Mouse (Mus musculus) forebrain, embryonic 10.5 days (tissue): ENCODE results near the gene Smcr8. TPM values are rescaled to one million over a fixed set of nuclear protein-coding genes. Genes with fewer than 3 reads are reported as not detected.

ENCODE experiments used
- DNase-seq: peaks from one replicate; pipeline ENCODE4 v3.0.0-alpha.2; 2017; ENCODE audit warnings: low spot score; ENCODE audit errors: extremely low spot score
- H3K27ac ChIP-seq: fragments of 300-500 bp; sonication (generic); 2 replicates; pipeline ENCODE4 v1.5.1; 2016; ENCODE audit warnings: mild to moderate bottlenecking
- H3K27me3 ChIP-seq: fragments of 300-500 bp; sonication (generic); 2 replicates; pipeline ENCODE4 v1.6.1; 2016; ENCODE audit warnings: mild to moderate bottlenecking; ENCODE audit not compliant: poor library complexity, severe bottlenecking
- H3K36me3 ChIP-seq: fragments of 300-500 bp; sonication (generic); replicated peaks from 2 replicates; pipeline ENCODE4 v1.6.1; 2016; ENCODE audit warnings: mild to moderate bottlenecking, moderate library complexity
- H3K4me1 ChIP-seq: fragments of 300-500 bp; sonication (generic); 2 replicates; pipeline ENCODE4 v1.6.1; 2016
- H3K4me3 ChIP-seq: fragments of 300-500 bp; sonication (generic); 2 replicates; pipeline ENCODE4 v1.5.1; 2016; ENCODE audit warnings: mild to moderate bottlenecking, moderate library complexity
- H3K9me3 ChIP-seq: fragments of 300-500 bp; sonication (generic); 2 replicates; pipeline ENCODE4 v1.6.1; 2016; ENCODE audit warnings: mild to moderate bottlenecking, moderate library complexity
- WGBS: fragments of 180-500 bp; shearing (Covaris S2); methylation state at CpG from one replicate; pipeline ENCODE4 v1.1.7; 2016; 5-methylcytosine and 5-hydroxymethylcytosine counted together
- polyA plus RNA-seq: library from polyadenylated mRNA; unstranded; fragments of >200 nt; fragmentation: Nextera tagmentation; extraction: Ambion mirVana; gene quantifications from 2 replicates; pipeline ENCODE4 v1.2.1, GENCODE M21; 2016

Gene Smcr8
- polyA plus RNA-seq, 1 experiment from 2014 or later: 9.2 TPM

GRCm38 (mm10) chr11:60769322-60769721, 8.0 kb upstream of the Smcr8 start:
- no peak overlapping the region for H3K4me3 ChIP-seq
- H3K27me3 ChIP-seq: no peaks in the 10 kb centered on the region
- peaks cover 16% of the 10 kb centered on the region for H3K36me3 ChIP-seq
- H3K4me1 ChIP-seq: peaks cover 4% of the 10 kb centered on the region; the same call in 1 of the 2 replicates
- no peaks in the 10 kb centered on the region; the same call in 1 of the 2 replicates for H3K9me3 ChIP-seq
- DNase-seq: no peak
- WGBS: 86% methylated on average over 2 of the region's 2 CpGs
- no peak overlapping the region for H3K27ac ChIP-seq

- no peak overlapping the region for H3K27ac ChIP-seq
- no peaks in the 10 kb centered on the region for H3K9me3 ChIP-seq
- peaks cover 15% of the 10 kb centered on the region for H3K4me1 ChIP-seq
- WGBS: 89% methylated on average over 3 of the region's 3 CpGs
- 0 out of 2 replicates have a peak, but pooled peaks cover 4% of the 10 kb centered on the region for H3K36me3 ChIP-seq
- DNase-seq: no peak
- no peak overlapping the region for H3K4me3 ChIP-seq
- no peaks in the 10 kb centered on the region for H3K27me3 ChIP-seq
Measured at GRCm38 (mm10) chr11:60770776-60771175, 6.5 kb upstream of the Smcr8 start.

DNA sequence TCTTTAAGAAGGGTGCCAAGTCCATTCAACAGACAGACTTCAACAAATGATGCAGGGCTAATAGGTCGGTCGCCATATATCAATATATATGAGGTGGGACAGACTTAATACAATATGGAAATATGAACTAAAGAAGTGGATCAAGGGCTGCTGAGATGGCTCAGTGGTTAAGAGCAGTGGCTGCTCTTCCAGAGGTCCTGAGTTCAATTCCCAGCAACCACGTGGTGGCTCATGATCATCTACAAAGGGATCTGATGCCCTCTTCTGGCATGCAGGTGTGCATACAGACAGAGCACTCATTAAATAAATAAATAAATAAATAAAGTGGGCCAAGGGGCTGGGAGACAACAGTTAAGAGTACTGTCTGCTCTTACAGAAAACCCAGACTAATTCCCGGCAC, 5.2 kb upstream of the Smcr8 start:
- WGBS: 86% methylated on average over 4 of the region's 4 CpGs
- Histone ChIP-seq H3K36me3 (0 out of 2 replicates have a peak, but pooled peaks cover 2% of the 10 kb centered on the region), H3K27me3 (no peaks in the 10 kb centered on the region), H3K9me3 (no peaks in the 10 kb centered on the region), H3K27ac (no peak overlapping the region), H3K4me3 (no peak overlapping the region), H3K4me1 (peaks cover 22% of the 10 kb centered on the region)
- no peak for DNase-seq

DNA sequence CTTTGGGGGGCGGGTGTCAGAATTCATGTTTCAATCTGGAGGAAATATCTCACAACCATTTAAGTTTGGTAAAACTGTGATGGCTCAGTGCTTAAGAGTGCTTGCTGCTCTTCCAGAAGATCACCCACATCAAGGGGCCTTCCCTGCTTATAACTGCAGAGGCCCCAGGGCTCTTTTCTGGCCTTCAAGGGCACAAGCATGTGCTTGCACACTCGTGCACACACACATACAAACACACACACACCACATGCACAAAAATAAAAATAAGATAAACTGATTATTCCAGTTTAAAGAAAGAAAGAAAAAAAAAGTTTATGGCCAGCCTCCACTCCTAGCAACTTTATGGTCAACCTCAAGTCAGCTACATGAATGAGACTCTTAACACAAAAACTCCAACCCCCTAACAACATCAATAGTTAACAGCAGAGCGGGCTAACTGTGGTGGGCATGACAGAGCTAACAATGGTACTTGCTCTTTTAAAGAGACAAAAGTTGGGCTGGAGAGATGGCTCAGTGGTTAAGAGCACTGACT, 3.1 kb upstream of the Smcr8 start:
- Histone ChIP-seq H3K36me3 (peaks cover 11% of the 10 kb centered on the region), H3K9me3 (no peaks in the 10 kb centered on the region), H3K4me3 (no peak overlapping the region), H3K4me1 (peaks cover 36% of the 10 kb centered on the region), H3K27ac (no peak overlapping the region), H3K27me3 (no peaks in the 10 kb centered on the region)
- 87% methylated on average over 3 of the region's 3 CpGs for WGBS
- DNase-seq: no peak

- Histone ChIP-seq H3K27me3 (no peaks in the 10 kb centered on the region), H3K9me3 (no peaks in the 10 kb centered on the region), H3K4me3 (peak overlapping the region; percentile 93; the same call in 1 of the 2 replicates), H3K27ac (no peak overlapping the region), H3K4me1 (peaks cover 43% of the 10 kb centered on the region), H3K36me3 (peaks cover 18% of the 10 kb centered on the region)
- no peak for DNase-seq
- WGBS: 88% methylated on average over 1 of the region's 1 CpGs
Measured at GRCm38 (mm10) chr11:60774841-60775240, 2.5 kb upstream of the Smcr8 start.

DNA sequence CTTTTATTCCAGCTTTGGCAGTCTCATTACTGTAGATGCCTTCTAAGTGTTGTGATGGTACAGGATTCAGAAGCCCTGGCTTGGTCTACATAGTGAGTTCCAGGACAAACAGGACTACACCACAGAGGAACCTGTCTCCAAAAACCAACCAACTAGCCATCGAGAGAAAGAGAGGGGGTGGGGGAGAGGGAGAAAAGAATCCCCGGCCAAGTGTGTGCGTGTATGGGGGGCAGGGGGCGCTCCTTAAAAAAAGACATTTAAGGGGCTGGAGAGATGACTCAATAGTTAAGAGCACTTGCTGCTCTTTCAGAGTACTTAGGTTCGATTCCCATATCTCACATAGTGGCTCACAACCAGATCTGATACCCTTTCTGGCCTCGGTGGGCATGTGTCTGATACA, 1.7 kb upstream of the Smcr8 start:
- Histone ChIP-seq H3K27ac (no peak overlapping the region), H3K36me3 (peaks cover 25% of the 10 kb centered on the region), H3K27me3 (no peaks in the 10 kb centered on the region), H3K4me1 (peaks cover 50% of the 10 kb centered on the region), H3K4me3 (peak overlapping the region; percentile 93), H3K9me3 (no peaks in the 10 kb centered on the region)
- WGBS: 67% methylated on average over 6 of the region's 6 CpGs
- no peak for DNase-seq

DNA sequence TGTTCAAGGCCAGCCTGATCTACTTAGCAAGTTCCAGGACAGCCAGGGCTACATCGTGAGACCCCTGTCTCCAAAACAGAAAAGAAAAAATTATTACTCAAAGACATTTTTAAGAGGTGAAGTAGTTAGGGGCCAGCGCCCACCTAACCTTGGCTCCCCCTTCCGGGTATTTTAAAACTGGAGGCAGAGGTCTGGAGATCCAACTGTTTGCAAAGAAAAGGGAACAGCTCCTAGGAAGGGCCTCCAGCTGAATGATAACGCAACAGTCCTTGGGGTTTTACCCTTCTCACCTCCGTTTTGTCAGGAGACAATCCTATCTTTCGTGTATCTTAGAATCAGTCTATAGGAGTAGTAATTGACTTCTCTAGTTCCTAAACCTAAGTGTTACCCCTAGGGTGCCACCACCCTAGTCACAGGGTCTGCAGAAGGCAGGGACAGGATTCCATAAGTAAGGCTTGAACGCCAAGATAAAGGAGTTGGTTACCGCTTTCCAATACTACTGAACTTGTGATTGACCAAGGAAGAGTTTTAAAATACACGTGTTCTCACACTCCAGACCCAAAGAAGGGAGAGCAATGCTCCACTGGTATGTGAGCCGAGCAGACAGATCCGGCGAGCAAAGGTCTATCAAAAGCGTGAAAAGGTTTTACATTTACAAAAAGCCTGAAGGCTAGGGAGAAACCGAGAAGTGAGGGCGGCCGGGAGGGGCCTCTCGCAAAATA, 1.1 kb upstream of the Smcr8 start:
- Histone ChIP-seq H3K4me3 (peak overlapping the region; percentile 93), H3K36me3 (peaks cover 32% of the 10 kb centered on the region), H3K4me1 (peaks cover 57% of the 10 kb centered on the region), H3K9me3 (no peaks in the 10 kb centered on the region), H3K27ac (peak overlapping the region; percentile 90), H3K27me3 (no peaks in the 10 kb centered on the region)
- 7% methylated on average over 17 of the region's 17 CpGs for WGBS
- no peak for DNase-seq

GRCm38 (mm10) chr11:60777801-60778370, 562 bp downstream of the Smcr8 start:
- H3K4me1 ChIP-seq: peaks cover 70% of the 10 kb centered on the region
- WGBS: 28% methylated on average over 16 of the region's 16 CpGs
- H3K36me3 ChIP-seq: peaks cover 46% of the 10 kb centered on the region
- H3K9me3 ChIP-seq: no peaks in the 10 kb centered on the region
- no peak for DNase-seq
- no peaks in the 10 kb centered on the region for H3K27me3 ChIP-seq
- peak overlapping the region; percentile 90 for H3K27ac ChIP-seq
- peak overlapping the region; percentile 93 for H3K4me3 ChIP-seq

DNA sequence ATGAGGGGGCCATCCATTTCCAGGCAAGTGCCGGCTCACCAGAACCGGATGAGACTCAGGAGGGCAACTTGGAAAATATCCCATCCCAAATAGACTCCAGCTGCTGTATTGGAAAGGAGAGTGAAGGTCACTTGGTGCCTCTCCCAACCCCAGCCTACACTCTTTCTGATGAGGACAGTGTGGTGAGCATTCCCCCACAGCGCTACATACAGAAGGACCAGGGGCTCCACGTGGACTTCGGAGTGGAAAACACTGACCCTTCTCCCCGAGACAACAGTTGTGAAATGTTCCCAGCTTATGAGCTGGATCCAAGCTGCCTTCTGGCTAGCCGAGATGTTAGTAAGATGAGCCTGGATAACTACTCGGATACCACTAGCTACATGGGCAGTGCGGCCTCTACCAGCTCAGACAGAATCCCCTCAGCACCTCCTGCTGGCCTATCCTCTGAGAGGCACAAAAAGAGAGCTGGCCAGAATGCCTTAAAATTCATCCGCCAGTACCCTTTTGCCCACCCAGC, 2.4 kb downstream of the Smcr8 start:
- no peaks in the 10 kb centered on the region for H3K27me3 ChIP-seq
- H3K4me1 ChIP-seq: peaks cover 65% of the 10 kb centered on the region
- H3K36me3 ChIP-seq: peaks cover 65% of the 10 kb centered on the region
- 90% methylated on average over 10 of the region's 10 CpGs for WGBS
- H3K4me3 ChIP-seq: peak overlapping the region; percentile 93
- H3K27ac ChIP-seq: no peak overlapping the region
- no peaks in the 10 kb centered on the region for H3K9me3 ChIP-seq
- no peak for DNase-seq

DNA sequence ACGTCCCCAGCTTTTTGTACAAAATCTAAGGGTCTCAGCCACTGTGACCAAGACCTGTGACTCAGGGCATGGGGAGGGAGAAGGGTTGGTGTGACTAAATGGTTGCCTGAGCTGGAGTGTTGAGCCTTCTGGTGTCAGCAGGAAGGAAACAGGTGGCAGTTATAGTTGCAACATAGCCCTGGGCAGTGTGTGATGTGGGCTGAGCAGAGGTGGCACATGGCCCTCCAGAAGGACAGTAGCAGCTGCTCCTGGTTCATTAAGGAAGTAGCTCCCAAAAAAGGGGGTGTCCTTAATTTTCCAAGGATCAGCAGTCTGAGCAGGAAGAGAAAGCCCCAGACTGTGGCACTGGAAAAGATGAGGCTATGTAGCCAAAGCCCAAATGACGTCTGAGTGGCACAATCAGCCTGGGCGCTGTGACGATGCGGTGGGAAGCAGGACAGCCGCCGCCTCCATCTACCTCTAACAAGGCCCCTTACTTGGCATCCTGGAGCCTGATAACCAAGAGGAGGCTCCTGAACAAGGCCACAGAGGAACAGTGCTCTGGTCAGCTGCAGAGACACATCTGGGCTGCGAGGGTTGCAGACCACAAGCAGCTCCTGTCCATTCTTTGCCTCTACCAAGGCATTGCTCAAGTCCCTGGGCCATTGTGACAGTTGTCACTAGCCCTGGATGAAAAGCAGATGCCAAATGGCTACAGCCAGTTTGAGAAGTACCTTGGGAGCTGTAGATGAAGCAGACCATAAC, 7.0 kb downstream of the Smcr8 start:
- 93% methylated on average over 8 of the region's 8 CpGs for WGBS
- H3K36me3 ChIP-seq: peaks cover 99% of the 10 kb centered on the region
- H3K9me3 ChIP-seq: no peaks in the 10 kb centered on the region

GRCm38 (mm10) chr11:60787595-60787994, 10.3 kb downstream of the Smcr8 start:
- H3K4me1 ChIP-seq: peaks cover 5% of the 10 kb centered on the region
- WGBS: 81% methylated on average over 1 of the region's 1 CpGs
- DNase-seq: no peak
- H3K4me3 ChIP-seq: no peak overlapping the region
- H3K9me3 ChIP-seq: no peaks in the 10 kb centered on the region
- H3K27ac ChIP-seq: no peak overlapping the region
- H3K27me3 ChIP-seq: no peaks in the 10 kb centered on the region
- H3K36me3 ChIP-seq: peaks cover 99% of the 10 kb centered on the region

More for the DNA sequence above, 7.0 kb downstream of the Smcr8 start:
- Histone ChIP-seq H3K27me3 (no peaks in the 10 kb centered on the region), H3K4me1 (peaks cover 37% of the 10 kb centered on the region), H3K4me3 (no peak overlapping the region), H3K27ac (no peak overlapping the region)
- no peak for DNase-seq

- H3K4me1 ChIP-seq: peaks cover 5% of the 10 kb centered on the region
- H3K27ac ChIP-seq: no peak overlapping the region
- DNase-seq: no peak
- H3K27me3 ChIP-seq: no peaks in the 10 kb centered on the region
- no peaks in the 10 kb centered on the region for H3K9me3 ChIP-seq
- H3K4me3 ChIP-seq: no peak overlapping the region
- peaks cover 98% of the 10 kb centered on the region for H3K36me3 ChIP-seq
- WGBS: 77% methylated on average over 2 of the region's 2 CpGs
Measured at GRCm38 (mm10) chr11:60790472-60790871, 13.1 kb downstream of the Smcr8 start.
